Mouse (Mus musculus) forebrain, embryonic 13.5 days (tissue): ENCODE data around the gene Tapt1. TPM values are rescaled to one million over a fixed set of nuclear protein-coding genes. Genes with fewer than 3 reads are reported as not detected.
"Not testable (repeated sequence)": the region's sequence is repeated elsewhere in the genome, so short reads cannot be mapped to it uniquely, and the experiment has no call there.

Experiments
- ATAC-seq: fragments of 200-750 bp; cut with Nextera tagmentation; 2 replicates; pipeline ENCODE4 v1.8.0; 2017
- H3K27ac ChIP-seq: fragments of 300-500 bp; sonication (generic); 2 replicates; pipeline ENCODE4 v1.5.1; 2015; ENCODE audit warnings: inconsistent platforms, mild to moderate bottlenecking, moderate library complexity
- H3K27me3 ChIP-seq: fragments of 300-500 bp; sonication (generic); 2 replicates; pipeline ENCODE4 v1.6.1; 2015; ENCODE audit warnings: mild to moderate bottlenecking, inconsistent platforms
- H3K36me3 ChIP-seq: fragments of 300-500 bp; sonication (generic); 2 replicates; pipeline ENCODE4 v1.6.1; 2015; ENCODE audit warnings: mild to moderate bottlenecking, inconsistent platforms; ENCODE audit not compliant: poor library complexity, severe bottlenecking
- H3K4me1 ChIP-seq: fragments of 300-500 bp; sonication (generic); 2 replicates; pipeline ENCODE4 v1.6.1; 2015; ENCODE audit warnings: inconsistent platforms
- H3K4me2 ChIP-seq: fragments of 300-500 bp; sonication (generic); 2 replicates; pipeline ENCODE4 v1.6.1; 2015; ENCODE audit warnings: inconsistent platforms, mild to moderate bottlenecking, moderate library complexity
- H3K4me3 ChIP-seq: fragments of 300-500 bp; sonication (generic); 2 replicates; pipeline ENCODE4 v1.5.1; 2015; ENCODE audit warnings: mild to moderate bottlenecking, inconsistent platforms
- H3K9ac ChIP-seq: fragments of 300-500 bp; sonication (generic); 2 replicates; pipeline ENCODE4 v1.6.1; 2015; ENCODE audit warnings: mild to moderate bottlenecking, inconsistent platforms
- H3K9me3 ChIP-seq: fragments of 300-500 bp; sonication (generic); replicated peaks from 2 replicates; pipeline ENCODE4 v1.6.1; 2016; ENCODE audit warnings: inconsistent platforms
- WGBS: fragments of 180-500 bp; shearing (Covaris S2); methylation state at CpG from one replicate; pipeline ENCODE4 v1.1.7; 2015; 5-methylcytosine and 5-hydroxymethylcytosine counted together
- polyA plus RNA-seq: library from polyadenylated mRNA; unstranded; fragments of >200 nt; fragmentation: Nextera tagmentation; extraction: Ambion mirVana; gene quantifications from 2 replicates; pipeline ENCODE4 v1.2.1, GENCODE M21; 2015

Gene Tapt1
- 23.8 and 25.7 TPM in 2 replicates for polyA plus RNA-seq

DNA sequence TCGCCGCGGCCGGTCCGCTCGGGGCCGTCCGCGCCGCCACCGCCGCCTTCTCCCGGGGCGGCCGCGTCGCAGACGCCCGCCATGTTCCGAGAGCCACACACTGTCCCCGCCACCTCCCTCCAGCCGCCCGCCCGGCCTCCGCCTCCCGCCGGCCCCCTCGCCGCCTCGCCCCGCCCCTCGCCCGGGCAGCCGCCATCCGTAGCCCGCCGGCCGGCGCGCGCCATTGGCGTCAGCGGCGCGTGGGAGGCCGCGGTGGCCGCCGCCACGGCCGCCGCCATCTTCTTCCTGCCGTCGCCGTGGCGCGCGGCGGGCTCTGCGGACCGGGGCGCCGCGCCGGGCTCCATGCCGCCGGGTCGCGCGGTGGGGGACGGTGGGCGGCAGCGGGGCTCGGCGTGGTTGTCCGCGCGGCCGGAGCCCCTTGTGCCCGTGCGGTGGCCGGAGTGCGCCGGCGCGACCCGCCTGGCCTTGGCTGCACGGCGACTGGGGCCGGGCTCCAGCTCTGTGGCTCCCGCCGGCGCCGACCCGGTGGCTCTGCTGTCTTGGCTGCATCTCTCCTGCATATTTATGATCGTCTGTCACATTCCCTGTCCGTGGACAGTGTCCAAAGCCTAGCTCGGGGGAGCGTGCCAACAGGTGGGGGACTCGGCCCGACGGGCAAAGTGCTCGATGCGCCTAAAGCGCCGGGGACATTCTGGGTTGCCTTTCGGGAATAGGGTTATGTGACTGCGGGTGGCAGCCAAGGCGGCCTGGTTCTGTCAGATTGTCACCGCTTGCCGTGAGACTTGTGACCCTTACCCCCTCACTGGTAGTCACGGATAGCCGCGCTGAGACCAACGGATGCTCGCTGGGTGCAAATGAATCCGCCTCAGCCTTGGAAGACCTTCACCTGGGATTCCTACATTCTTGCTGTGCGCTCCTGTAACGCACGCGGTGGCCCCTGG lies at the start of gene Tapt1:
Gene Tapt1 (minus strand): TSS at position 106 of the 941 bp plus-strand sequence.
- H3K27ac ChIP-seq = peak within 1 kb of the TSS; percentile 87
- peak within 1 kb of the TSS; percentile 94 for H3K9ac ChIP-seq
- H3K4me2 ChIP-seq = peak within 1 kb of the TSS; percentile 81
- peaks cover 25% of the 10 kb centered on the region for H3K4me1 ChIP-seq
- WGBS = under 1% methylated on average over 79 of the region's 121 CpGs
- H3K27me3 ChIP-seq = no peaks in the 10 kb centered on the region
- no peaks in the 10 kb centered on the region for H3K9me3 ChIP-seq
- peak within 1 kb of the TSS; percentile 85 for H3K4me3 ChIP-seq
- H3K36me3 ChIP-seq = no peaks in the 10 kb centered on the region
- ATAC-seq = peak; percentile 97

DNA sequence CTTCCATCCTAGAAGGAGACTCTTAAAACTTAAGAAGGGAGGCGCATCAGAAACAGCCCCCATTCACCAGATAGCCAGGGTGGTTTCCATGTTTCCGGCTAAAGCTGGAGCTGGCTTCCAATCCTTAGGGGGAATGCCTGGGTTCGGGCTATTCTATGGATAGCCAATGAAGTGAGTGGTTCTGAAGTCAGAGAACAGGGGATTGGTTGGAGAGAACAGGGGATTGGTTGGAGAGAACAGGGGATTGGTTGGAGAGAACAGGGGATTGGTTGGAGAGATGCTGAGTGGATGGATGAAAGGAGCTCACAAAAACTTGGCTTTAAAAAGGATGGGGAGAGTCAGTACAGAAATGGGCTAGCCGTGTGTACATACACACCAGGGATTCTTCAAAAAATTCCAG lies 45.1 kb upstream of the Tapt1 start:
- 78% methylated on average over 4 of the region's 4 CpGs for WGBS
- no peak overlapping the region for H3K4me2 ChIP-seq
- H3K9ac ChIP-seq = no peak overlapping the region
- H3K27ac ChIP-seq = no peak overlapping the region
- no peaks in the 10 kb centered on the region for H3K36me3 ChIP-seq
- H3K27me3 ChIP-seq = no peaks in the 10 kb centered on the region
- ATAC-seq = no peak
- no peak overlapping the region for H3K4me3 ChIP-seq
- H3K9me3 ChIP-seq = no peaks in the 10 kb centered on the region
- H3K4me1 ChIP-seq = no peaks in the 10 kb centered on the region

DNA sequence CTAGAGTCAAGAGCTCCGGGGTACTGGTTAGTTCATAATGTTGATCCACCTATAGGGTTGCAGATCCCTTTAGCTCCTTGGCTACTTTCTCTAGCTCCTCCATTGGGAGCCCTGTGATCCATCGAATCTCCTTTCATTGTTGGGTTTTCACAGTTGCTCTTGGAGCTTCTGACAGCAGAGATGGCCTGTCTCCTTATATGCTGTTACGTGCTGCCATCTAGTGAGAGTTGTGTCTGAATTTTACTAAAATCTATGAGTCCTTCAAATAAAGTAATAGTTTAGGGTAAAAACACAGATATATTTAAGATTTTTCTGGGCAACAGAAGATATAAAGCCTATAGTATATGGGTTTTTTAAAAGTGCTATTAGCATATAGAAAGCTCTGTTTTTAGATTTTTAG lies 42.1 kb upstream of the Tapt1 start:
- WGBS = 69% methylated on average over 3 of the region's 3 CpGs
- not testable (repeated sequence) for H3K4me3 ChIP-seq, H3K4me1 ChIP-seq, H3K27me3 ChIP-seq, H3K4me2 ChIP-seq, H3K9ac ChIP-seq, H3K27ac ChIP-seq, H3K9me3 ChIP-seq, H3K36me3 ChIP-seq
- peak; percentile 55; the same call in 1 of the 2 replicates for ATAC-seq

DNA sequence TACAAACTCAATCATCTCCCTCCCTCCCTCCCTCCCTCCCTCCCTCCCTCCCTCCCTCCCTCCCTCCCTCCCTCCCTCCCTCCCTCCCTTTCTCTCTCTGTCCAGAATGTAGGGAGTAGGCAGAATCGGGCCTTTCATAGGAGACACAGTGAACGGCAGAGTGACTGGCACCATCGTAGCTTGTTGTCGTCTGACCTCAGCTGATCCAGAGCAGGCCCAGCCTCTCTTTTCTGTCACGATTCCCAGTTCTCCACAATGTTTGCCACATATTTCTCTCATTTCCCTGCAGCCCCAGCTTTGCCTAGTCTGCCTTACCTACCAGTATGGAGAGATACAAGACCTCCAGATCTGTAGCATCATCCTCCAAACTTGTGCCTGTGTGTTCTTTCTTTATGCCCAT lies 35.3 kb upstream of the Tapt1 start:
- Histone ChIP-seq H3K9ac (no peak overlapping the region), H3K4me1 (no peaks in the 10 kb centered on the region), H3K4me3 (no peak overlapping the region), H3K27ac (no peak overlapping the region), H3K36me3 (no peaks in the 10 kb centered on the region), H3K9me3 (no peaks in the 10 kb centered on the region), H3K27me3 (no peaks in the 10 kb centered on the region), H3K4me2 (no peak overlapping the region)
- WGBS = 74% methylated on average over 5 of the region's 5 CpGs
- ATAC-seq = no peak

DNA sequence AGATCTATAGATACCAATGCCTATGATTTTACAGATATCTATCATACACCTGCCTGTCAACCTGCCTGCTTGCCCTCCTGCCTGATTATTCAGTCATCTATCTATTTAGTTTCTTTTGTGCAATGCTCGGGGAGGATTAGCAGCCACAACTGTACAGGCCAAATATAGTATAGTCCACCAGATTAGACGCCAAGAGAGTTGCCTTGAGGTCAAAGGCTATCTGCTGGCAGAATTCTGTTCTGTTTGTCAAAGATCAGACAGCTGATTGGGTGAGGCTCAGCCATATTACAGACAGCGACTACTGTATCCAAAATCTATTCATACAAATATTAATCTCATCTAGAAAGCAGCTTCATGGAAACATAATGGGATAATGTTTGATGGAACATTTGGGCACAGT lies 34.7 kb upstream of the Tapt1 start:
- H3K4me2 ChIP-seq = no peak overlapping the region
- H3K27me3 ChIP-seq = no peaks in the 10 kb centered on the region
- 80% methylated on average over 3 of the region's 3 CpGs for WGBS
- no peak overlapping the region for H3K9ac ChIP-seq
- no peak for ATAC-seq
- no peak overlapping the region for H3K27ac ChIP-seq
- H3K4me1 ChIP-seq = no peaks in the 10 kb centered on the region
- no peaks in the 10 kb centered on the region for H3K9me3 ChIP-seq
- no peak overlapping the region for H3K4me3 ChIP-seq
- H3K36me3 ChIP-seq = no peaks in the 10 kb centered on the region

DNA sequence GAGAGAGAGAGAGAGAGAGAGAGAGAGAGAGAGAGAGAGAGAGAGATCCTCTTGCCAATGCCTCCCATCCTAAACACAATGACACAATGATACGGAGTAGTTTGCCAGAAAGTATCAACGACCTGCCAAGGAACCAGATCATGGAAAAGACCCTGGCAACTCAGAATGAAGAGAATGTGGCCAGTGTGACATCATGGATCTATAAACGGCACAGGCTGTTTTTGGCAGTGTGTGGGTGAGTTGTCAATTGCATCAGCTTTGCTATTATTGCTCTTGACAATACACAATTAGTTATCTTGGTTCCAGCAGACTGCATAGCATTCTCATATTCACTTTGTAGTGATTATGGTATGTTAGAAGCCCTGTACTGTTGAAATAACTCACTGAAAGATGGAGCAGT lies 33.3 kb upstream of the Tapt1 start:
- 67% methylated on average over 3 of the region's 3 CpGs for WGBS
- no peaks in the 10 kb centered on the region for H3K9me3 ChIP-seq
- no peak overlapping the region for H3K4me3 ChIP-seq
- H3K27ac ChIP-seq = no peak overlapping the region
- H3K27me3 ChIP-seq = no peaks in the 10 kb centered on the region
- ATAC-seq = no peak
- no peaks in the 10 kb centered on the region for H3K36me3 ChIP-seq
- no peaks in the 10 kb centered on the region for H3K4me1 ChIP-seq
- no peak overlapping the region for H3K4me2 ChIP-seq
- H3K9ac ChIP-seq = no peak overlapping the region

DNA sequence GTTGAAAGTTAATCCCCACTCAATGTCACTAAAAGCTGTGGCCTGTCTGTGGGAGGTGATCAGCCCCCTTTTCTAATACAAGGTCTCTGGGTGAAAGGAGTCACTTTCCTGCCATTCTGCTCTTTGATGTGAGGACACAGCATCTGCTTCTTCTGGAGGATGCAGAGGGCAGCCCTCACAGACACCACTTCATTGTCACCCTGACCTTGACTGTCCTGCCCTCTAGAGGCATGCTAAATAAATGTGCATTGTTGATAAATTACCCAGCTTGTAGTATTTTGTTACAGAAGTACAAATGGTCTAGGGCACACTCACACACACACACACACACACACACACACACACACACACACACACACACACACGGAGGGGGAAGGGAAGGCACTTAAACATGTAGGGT lies 31.7 kb upstream of the Tapt1 start:
- 86% methylated on average over 1 of the region's 1 CpGs for WGBS

DNA sequence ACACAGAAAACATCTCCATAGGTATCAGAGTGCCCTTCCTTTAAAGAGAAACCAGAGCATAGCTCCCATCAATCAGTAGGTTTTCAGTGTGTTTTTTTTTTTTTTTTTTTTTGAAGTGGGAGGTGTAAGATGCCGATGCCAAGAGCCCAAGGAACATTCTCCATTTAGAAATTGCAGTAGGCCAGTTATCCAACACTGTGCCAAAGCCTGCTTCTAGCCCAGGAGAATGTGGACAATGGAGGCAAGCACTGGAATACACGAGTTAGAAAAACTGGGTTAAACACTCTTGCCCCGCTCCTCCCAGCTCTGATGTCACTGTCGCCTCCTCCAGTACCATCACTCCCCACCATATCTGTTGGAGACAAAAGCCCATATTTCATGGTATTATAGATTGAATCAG lies 31.0 kb upstream of the Tapt1 start:
- no peak for ATAC-seq
- Histone ChIP-seq H3K9ac (no peak overlapping the region), H3K27ac (no peak overlapping the region), H3K36me3 (no peaks in the 10 kb centered on the region), H3K4me1 (no peaks in the 10 kb centered on the region), H3K4me3 (no peak overlapping the region), H3K9me3 (no peaks in the 10 kb centered on the region), H3K27me3 (no peaks in the 10 kb centered on the region), H3K4me2 (no peak overlapping the region)
- 84% methylated on average over 4 of the region's 4 CpGs for WGBS

More for the DNA sequence above, 31.7 kb upstream of the Tapt1 start:
- Histone ChIP-seq H3K27me3 (no peaks in the 10 kb centered on the region), H3K36me3 (no peaks in the 10 kb centered on the region), H3K9ac (no peak overlapping the region), H3K4me3 (no peak overlapping the region), H3K9me3 (no peaks in the 10 kb centered on the region), H3K4me2 (no peak overlapping the region), H3K4me1 (no peaks in the 10 kb centered on the region), H3K27ac (no peak overlapping the region)
- no peak for ATAC-seq

DNA sequence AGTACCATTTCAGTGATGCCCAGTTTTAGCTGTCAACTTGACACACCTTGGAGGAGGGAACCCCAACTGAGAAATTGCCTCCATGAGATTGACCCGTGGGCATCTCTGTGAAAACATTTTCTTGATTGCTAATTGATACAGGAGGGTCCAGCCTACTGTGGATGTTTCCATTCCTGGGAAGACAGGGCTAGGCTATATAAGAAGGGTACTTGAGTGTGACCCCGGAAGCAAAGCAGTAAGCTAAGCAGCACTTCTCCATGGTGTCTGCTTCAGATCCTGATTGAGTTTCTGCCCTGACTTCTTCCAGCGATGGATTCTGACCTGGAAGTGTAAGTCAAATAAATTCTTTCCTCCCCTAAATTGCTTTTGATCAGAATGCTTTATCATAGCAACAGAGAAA lies 30.1 kb upstream of the Tapt1 start:
- no peak overlapping the region for H3K4me3 ChIP-seq
- H3K36me3 ChIP-seq = no peaks in the 10 kb centered on the region
- H3K4me1 ChIP-seq = no peaks in the 10 kb centered on the region
- no peak for ATAC-seq
- no peaks in the 10 kb centered on the region for H3K9me3 ChIP-seq
- H3K9ac ChIP-seq = no peak overlapping the region
- 92% methylated on average over 3 of the region's 3 CpGs for WGBS
- no peak overlapping the region for H3K4me2 ChIP-seq
- H3K27me3 ChIP-seq = no peaks in the 10 kb centered on the region
- no peak overlapping the region for H3K27ac ChIP-seq

DNA sequence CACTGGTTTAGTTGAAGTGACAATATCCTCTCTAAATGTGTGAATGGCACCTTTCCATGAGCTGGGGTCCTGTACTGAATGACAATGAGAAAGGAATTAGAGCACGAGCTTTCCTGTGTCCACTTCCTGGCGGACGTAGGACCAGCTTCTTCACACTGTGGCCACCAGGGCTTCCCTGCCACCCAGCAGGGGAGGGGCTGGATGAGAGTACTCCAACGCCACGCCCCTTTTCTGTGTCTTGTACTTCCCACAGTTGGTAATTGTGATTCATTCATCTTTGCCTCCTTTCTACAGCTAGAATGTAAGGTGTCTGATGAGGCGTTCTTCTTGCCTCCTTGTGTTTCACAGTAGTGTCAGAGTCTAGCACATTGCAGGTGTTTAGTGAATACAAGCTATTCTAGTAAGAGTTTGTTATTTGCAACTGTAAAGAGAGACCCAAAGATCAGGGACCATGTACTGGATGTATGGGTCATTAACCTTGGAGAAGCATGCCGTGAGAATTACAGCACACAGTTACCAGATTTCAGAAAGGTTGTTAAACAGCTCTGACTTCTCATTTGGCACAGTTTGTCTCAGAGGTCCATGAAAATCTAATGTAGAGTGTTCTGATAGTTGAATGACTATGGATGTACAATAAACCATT lies 29.5 kb upstream of the Tapt1 start:
- ATAC-seq = no peak
- Histone ChIP-seq H3K9ac (no peak overlapping the region), H3K9me3 (no peaks in the 10 kb centered on the region), H3K4me1 (no peaks in the 10 kb centered on the region), H3K27ac (no peak overlapping the region), H3K36me3 (no peaks in the 10 kb centered on the region), H3K4me2 (no peak overlapping the region), H3K4me3 (no peak overlapping the region), H3K27me3 (no peaks in the 10 kb centered on the region)
- WGBS = 76% methylated on average over 7 of the region's 7 CpGs

DNA sequence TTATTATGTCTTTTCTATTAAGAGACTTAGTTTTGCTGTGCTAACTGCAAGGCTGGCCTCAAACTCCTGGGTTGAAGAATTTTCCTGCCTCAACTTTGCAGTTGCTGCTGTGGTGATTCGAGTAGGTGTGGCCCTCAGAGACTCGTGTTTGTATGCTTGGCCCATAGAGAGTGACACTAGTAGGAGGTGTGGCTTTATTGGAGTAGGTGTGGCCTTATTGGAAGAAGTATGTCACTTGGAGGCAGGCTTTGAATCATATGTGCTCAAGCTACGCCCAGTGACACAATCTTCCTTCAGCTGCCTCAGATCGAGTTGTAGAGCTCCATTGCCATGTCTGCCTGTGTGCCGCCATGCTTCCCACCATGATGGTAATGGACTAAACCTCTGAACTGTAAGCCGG lies 27.0 kb upstream of the Tapt1 start:
- H3K9ac ChIP-seq = no peak overlapping the region
- WGBS = 86% methylated on average over 6 of the region's 6 CpGs
- no peaks in the 10 kb centered on the region for H3K36me3 ChIP-seq
- no peaks in the 10 kb centered on the region for H3K9me3 ChIP-seq
- no peaks in the 10 kb centered on the region for H3K27me3 ChIP-seq
- no peak overlapping the region for H3K27ac ChIP-seq
- no peak for ATAC-seq
- H3K4me1 ChIP-seq = peaks cover 4% of the 10 kb centered on the region; the same call in 1 of the 2 replicates
- H3K4me3 ChIP-seq = no peak overlapping the region
- no peak overlapping the region for H3K4me2 ChIP-seq

DNA sequence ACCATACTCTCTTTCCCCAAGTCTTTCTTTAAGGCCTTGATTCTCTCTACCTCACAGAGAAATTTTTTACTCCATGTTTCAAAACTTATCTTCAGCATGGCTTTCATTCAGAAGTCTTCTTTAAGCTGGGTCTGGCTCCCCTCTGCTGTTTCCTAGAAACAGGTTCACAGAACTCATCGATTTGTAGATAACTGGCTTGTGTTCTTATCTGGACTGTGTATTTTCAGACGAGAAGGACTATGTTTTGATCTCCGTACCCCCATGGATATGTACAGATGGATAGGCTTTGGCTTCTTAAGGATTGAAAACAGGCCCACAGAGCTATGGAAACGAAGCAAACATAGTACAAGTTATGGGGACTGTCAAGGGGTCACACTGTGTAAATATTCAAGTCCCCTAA lies 26.0 kb upstream of the Tapt1 start:
- no peaks in the 10 kb centered on the region for H3K36me3 ChIP-seq
- H3K9ac ChIP-seq = no peak overlapping the region
- no peak for ATAC-seq
- peaks cover 4% of the 10 kb centered on the region; the same call in 1 of the 2 replicates for H3K4me1 ChIP-seq
- H3K4me2 ChIP-seq = no peak overlapping the region
- no peak overlapping the region for H3K27ac ChIP-seq
- H3K9me3 ChIP-seq = no peaks in the 10 kb centered on the region
- WGBS = 86% methylated on average over 4 of the region's 4 CpGs
- no peak overlapping the region for H3K4me3 ChIP-seq
- no peaks in the 10 kb centered on the region for H3K27me3 ChIP-seq
